Mouse (Mus musculus) testis, postnatal 14 days (tissue): ENCODE measurements around the gene Gns.
"Not testable (repeated sequence)": the region's sequence is repeated elsewhere in the genome, so short reads cannot be mapped to it uniquely, and the experiment has no call there.

ENCODE experiments used
- DNase-seq: peaks from one replicate; pipeline ENCODE4 v3.0.0; 2021; ENCODE audit warnings: low spot score

The Gns gene

GRCm38 (mm10) chr10:121364801-121365564, at the start of gene Gns:
TSS of gene Gns (plus strand) at chr10:121365090.
- DNase-seq: peak; percentile 87

- no peak for DNase-seq
These were observed 49.3 kb upstream of the Gns start for GRCm38 (mm10) chr10:121315321-121316283.

DNA sequence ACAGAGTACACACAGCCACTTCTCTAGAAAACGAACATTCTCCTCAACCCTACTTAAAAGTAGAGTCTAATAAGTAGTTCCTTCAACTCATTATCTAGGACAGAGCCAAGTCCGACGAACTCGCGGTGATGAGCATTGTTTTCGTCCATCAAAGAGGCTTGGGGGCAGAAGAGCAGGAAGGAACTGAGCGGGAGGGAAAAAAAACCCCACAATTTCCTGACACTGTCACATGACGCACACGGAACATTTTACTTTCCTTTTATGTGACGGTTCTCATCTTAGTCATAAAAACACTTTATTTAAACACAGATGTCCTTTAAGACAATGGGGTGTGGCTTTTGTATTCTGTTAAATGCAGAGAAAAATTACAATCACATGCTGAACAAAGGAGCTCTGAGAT, 48.5 kb upstream of the Gns start:
- DNase-seq: no peak

GRCm38 (mm10) chr10:121318397-121318950, 46.4 kb upstream of the Gns start:
- peak; percentile 37 for DNase-seq

GRCm38 (mm10) chr10:121323493-121323892, 41.4 kb upstream of the Gns start:
- DNase-seq: peak; percentile 73

DNA sequence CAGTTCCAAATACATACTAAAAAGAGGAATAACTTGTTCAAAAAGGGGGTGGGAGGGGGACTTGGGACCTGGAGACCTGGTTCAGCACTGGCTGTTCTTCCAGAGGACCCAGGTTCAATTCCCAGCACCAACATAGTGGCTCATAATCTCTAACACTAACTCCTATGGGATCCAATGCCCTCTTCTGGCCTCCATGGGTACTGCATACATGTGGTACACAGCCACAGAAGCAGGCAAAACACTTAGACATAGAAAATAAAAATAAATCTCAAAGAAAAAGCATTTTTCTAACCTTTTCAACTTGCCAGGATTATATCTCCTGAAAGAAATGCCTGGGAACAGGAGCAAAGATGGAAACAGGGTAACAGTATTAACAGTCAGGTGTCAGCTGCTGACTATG, 38.7 kb upstream of the Gns start:
- no peak for DNase-seq

DNA sequence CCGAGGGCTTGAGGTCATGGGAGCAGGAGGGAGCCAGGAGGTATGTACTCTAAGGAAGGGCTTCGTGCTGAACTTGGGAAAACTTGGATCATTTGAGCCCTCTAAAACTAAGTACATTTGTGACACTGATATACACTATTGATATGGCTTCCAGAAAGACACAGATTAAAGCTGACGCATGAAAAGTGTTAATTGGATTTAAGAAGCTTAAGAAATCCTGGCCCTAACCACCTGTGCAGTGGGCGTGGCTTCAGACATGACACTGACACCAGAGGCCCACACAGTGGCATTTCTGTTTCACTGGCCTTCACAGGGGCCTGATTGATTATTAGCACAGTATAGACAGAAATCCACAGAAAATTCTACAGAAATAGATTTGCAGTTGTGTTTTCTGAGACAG, 35.3 kb upstream of the Gns start:
- no peak for DNase-seq

GRCm38 (mm10) chr10:121330940-121331339, 34.0 kb upstream of the Gns start:
- no peak for DNase-seq

GRCm38 (mm10) chr10:121334576-121334975, 30.3 kb upstream of the Gns start:
- DNase-seq: peak; percentile 64

- DNase-seq: not testable (repeated sequence)
These were observed 28.4 kb upstream of the Gns start for GRCm38 (mm10) chr10:121336536-121336935.

GRCm38 (mm10) chr10:121340754-121341593, 23.9 kb upstream of the Gns start:
- DNase-seq: no peak

GRCm38 (mm10) chr10:121342260-121342659, 22.6 kb upstream of the Gns start:
- DNase-seq: peak; percentile 27

GRCm38 (mm10) chr10:121343867-121344266, 21.0 kb upstream of the Gns start:
- DNase-seq: no peak

GRCm38 (mm10) chr10:121349244-121349643, 15.6 kb upstream of the Gns start:
- DNase-seq: no peak

GRCm38 (mm10) chr10:121350357-121351065, 14.4 kb upstream of the Gns start:
- DNase-seq: no peak

GRCm38 (mm10) chr10:121351066-121351581, 13.8 kb upstream of the Gns start, which contains the start of gene Tbc1d30:
TSS of gene Tbc1d30 (minus strand) at chr10:121351278.
- no peak for DNase-seq

DNA sequence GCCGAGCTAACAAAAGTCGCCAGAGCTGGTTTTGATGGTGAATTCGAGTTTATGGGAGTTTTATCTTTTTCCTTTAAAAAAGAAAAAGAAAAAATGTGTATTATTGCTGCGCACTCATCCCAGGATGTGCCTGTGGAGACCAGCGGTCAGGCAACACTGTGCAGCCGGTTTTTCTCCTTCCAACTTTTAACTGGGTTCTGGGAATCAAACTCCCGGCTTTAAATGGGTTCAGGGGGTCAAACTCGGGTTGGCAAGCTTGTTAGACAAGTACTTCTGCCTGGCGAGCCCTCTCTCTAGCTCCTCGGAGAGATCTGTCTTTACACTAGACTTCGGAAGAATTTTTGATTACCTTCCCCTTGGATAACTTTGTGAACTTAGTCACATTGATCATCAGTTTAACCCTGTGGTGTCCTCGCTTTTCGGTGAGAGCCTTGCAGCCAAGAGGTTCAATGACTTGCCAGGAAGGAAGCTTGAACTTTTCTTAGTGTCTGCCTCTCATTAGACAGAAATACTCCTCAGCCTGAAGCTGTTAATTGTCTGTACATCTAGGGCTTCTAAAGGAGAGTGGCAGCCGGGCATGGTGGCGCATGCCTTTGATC, 13.1 kb upstream of the Gns start:
- DNase-seq: no peak

DNA sequence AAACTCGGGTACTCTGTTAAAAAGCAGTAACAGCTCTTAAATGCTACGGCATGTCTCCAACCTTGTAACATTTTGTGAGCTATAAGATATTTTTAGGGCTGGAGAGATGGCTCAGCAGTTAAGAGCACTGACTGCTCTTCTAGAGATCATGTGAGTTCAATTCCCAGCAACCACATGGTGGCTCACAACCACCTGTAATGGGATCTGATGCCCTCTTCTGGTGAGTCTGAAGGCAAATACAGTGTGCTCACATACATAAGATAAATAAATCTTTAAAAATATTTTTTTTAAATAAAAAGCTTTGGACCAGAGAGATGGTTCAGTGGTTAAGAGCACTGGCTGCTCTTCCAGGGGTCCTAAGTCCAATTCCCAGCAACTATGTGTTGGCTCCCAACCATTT, 4.5 kb upstream of the Gns start:
- DNase-seq: no peak

DNA sequence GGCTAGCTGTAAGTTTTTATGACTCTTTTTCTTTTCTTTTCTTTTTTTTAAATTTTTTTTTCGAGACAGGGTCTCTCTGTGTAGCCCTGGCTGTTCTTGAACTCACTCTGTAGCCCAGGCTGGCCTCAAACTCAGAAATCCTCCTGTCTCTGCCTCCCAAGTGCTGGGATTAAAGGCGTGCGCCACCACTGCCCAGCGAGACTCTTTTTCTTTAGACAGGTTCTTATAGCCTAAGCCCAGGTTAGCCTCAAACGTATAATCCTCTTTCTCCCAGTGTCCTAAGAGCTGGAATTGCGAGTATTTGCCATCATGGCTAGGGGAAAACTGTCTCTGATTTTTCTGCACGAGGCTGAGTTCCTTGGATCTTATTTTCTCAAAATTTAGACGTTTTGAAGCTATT, 1.7 kb upstream of the Gns start:
- DNase-seq: no peak

- DNase-seq: no peak
These were observed 584 bp upstream of the Gns start for GRCm38 (mm10) chr10:121364306-121364705.
